Mouse (Mus musculus) layer of hippocampus, adult 2 months (tissue): ENCODE measurements around the gene Il17rc. TPM values are rescaled to one million over a fixed set of nuclear protein-coding genes. Genes with fewer than 3 reads are reported as not detected.

Experiments used
- DNase-seq, 2 experiments: peaks; one replicate each; pipeline ENCODE4 v3.0.0; 2022; ENCODE audit warnings: low spot score in 2 of 2
- H3K27ac ChIP-seq: fragments of 200-600 bp; 2 replicates; pipeline ENCODE4 v1.8.1; 2022
- H3K4me3 ChIP-seq: fragments of 200-600 bp; 2 replicates; pipeline ENCODE4 v1.8.1; 2022; ENCODE audit warnings: mild to moderate bottlenecking
- CTCF ChIP-seq: fragments of 200-600 bp; conservative IDR thresholded peaks from 2 replicates; pipeline ENCODE4 v1.8.1; 2022; ENCODE audit warnings: antibody characterized with exemption, mild to moderate bottlenecking, moderate library complexity
- total RNA-seq, 2 experiments: library from RNA; stranded (reverse); gene quantifications; 2 replicates each; pipeline ENCODE4 v1.2.3; 2021

Gene Il17rc
- total RNA-seq, 2 experiments from 2014 or later, result 4.7 to 6.3 TPM

DNA sequence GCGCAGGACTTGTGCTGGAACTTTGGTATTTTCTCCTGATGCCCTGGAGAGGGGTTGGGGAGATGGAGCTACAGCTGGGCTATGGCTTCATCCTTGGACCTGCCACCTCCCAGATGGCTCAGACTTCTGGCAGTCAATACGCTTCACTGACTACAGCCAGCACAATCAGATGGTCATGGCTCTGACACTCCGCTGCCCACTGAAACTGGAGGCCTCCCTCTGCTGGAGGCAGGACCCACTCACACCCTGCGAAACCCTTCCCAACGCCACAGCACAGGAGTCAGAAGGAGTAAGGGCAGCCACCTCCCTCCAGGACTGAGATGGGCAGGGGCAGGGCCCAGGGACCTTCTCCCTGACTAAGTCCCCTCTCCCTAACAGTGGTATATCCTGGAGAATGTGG lies 5.6 kb upstream of the Il17rc start:
- TF ChIP-seq CTCF, result peak; percentile 28

DNA sequence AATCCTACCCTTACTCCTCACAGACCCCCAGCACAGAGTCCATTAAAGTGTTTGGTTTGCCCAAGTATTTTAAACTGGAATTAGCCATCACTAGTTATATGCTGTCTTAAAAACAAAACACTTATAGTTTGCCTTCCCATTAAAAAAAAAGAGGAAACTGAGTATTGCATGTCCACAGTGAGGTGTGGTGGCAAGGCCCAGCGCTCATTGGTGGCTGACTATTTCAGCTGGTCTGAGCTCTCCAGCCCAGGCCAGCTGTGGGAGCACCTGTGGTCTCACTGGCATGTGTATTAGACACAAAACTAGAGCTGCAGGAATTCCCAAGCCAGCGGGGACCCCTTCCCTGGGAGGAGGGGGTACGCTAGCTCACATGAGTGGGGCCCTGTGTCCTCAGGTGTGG lies 2.7 kb upstream of the Il17rc start:
- Histone ChIP-seq H3K4me3 (no peak overlapping the region), H3K27ac (no peak overlapping the region)
- TF ChIP-seq CTCF, result no peak
- no peak for DNase-seq

More for the DNA sequence above, 5.6 kb upstream of the Il17rc start:
- DNase-seq, result no peak
- H3K4me3 ChIP-seq, result no peak overlapping the region
- H3K27ac ChIP-seq, result no peak overlapping the region

DNA sequence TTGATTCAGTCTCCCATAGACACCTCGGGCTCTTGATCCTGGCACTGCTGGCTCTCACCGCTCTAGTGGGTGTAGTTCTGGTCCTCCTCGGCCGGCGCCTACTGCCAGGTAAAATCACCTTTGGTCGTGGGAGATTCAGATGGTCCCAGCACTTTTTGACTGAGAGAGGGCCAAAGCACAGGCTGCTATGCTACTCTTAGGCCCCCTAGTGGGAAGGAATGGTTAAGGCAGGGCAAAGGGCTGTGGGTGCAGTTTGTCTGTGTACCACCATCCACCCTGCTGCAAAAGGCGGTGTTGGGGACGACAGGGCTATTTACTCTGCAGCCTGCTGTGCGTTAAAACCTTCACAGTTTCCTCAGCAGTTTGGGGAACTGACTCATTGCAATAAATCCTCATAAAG lies 2.2 kb upstream of the Il17rc start:
- H3K4me3 ChIP-seq, result peak overlapping the region; percentile 52
- DNase-seq, result peak; percentile 60 to 70
- peak overlapping the region; percentile 48; the same call in 1 of the 2 replicates for H3K27ac ChIP-seq
- peak; percentile 78 for TF ChIP-seq CTCF

DNA sequence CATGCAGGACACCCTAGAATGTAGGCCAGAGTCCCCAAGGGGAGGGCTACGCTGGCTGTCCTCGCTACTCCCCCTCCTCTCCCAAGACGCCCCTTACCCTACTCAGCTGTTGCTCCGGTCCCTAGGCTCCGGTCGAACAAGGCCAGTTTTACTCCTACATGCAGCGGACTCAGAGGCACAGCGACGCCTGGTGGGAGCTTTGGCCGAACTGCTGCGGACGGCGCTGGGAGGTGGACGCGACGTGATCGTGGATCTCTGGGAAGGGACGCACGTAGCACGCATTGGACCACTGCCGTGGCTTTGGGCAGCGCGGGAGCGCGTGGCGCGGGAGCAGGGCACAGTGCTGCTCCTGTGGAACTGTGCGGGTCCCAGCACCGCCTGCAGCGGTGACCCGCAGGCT lies 1.8 kb upstream of the Il17rc start:
- peak; percentile 50 to 73 for DNase-seq
- TF ChIP-seq CTCF, result peak; percentile 69
- peak overlapping the region; percentile 52 for H3K4me3 ChIP-seq
- peak overlapping the region; percentile 48; the same call in 1 of the 2 replicates for H3K27ac ChIP-seq

DNA sequence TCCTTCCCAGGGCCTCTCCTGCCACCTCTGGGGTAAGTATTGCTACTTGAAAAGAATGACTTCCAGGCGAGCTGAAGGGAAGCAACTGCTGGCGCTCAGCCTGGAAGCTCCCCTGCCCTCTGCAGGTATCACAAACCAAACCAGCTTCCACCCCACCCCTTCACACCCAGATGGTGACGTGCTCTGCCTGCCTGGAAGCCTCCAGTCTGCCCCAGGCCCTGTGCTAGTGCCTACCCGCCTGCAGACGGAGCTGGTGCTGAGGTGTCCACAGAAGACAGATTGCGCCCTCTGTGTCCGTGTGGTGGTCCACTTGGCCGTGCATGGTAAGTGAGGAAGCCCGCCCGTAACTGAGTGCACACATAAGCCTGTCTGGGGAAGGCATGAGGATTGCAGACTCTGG lies 834 bp downstream of the Il17rc start:
- TF ChIP-seq CTCF, result no peak
- Histone ChIP-seq H3K4me3 (no peak overlapping the region), H3K27ac (no peak overlapping the region)
- no peak for DNase-seq

DNA sequence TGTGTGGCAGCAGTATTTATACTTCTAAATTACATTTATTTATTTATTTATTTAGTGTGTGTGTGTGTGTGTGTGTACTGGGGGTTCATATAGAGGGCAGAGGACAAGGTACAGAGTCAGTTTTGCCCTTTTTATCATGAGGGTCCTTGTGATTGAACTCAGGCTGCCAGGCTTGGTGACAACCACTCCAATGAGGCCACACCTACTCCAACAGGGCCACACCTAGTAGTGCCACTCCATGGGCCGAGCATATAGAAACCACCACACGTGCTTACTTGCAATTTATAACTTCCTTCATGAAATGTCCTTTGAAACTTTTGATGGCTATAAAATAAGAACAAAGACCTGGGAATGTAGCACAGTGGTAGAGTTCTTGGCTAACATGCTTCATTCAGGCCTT lies 2.0 kb downstream of the Il17rc start:
- Histone ChIP-seq H3K27ac (no peak overlapping the region), H3K4me3 (no peak overlapping the region)
- no peak for DNase-seq
- TF ChIP-seq CTCF, result no peak

DNA sequence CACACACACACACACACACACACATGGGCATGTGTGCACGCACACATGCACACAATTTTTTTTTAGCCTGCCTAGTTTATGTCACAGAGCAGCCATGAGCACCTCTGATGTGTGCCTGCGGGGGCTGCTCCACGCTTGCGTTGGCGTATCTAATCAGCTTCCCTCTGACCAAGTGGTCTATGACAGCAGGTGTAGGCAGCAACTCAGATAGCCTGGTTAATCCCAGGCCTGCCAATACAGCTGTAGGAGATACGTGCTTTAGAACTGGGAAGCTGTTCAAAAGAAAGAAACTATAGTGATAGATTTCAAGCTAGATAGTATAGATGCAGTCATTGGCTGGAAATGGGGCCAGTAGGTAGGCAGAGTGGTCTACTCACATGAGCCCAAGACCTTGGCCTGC lies 2.5 kb downstream of the Il17rc start:
- Histone ChIP-seq H3K4me3 (no peak overlapping the region), H3K27ac (no peak overlapping the region)
- no peak for TF ChIP-seq CTCF
- no peak for DNase-seq

DNA sequence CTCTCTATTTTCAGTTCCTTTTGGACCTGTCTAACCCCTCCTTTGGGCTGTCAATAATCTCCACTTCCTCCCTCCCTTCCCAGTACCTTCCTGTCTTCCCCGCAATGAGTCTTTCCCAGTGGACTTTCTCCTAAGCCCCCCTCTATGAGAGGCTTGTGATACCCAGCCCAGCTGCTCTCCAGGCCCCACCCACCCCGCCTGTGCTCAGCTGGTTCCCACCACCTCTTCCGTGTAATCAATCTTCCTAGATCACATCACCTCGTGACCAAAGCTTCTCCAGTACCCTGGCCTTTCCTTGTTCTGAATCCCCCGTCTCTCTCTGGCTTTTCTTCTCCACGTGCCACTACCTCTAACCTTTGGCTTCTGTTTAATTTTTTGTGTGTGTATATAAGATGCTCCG lies 6.1 kb downstream of the Il17rc start:
- no peak for TF ChIP-seq CTCF
- H3K27ac ChIP-seq, result no peak overlapping the region
- H3K4me3 ChIP-seq, result no peak overlapping the region
- DNase-seq, result no peak

DNA sequence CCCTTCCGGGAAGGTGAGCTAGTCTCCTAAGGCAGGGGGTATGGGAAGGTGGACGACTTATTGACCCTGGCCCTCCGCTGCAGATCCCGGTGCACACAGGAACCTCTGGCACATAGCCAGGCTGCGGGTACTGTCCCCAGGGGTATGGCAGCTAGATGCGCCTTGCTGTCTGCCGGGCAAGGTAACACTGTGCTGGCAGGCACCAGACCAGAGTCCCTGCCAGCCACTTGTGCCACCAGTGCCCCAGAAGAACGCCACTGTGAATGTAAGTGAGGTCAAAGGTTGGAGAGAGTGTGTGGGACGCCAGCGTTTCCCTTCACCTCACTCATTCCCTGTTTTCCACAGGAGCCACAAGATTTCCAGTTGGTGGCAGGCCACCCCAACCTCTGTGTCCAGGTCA lies 7.7 kb downstream of the Il17rc start:
- no peak for DNase-seq
- Histone ChIP-seq H3K4me3 (no peak overlapping the region), H3K27ac (no peak overlapping the region)
- no peak for TF ChIP-seq CTCF

DNA sequence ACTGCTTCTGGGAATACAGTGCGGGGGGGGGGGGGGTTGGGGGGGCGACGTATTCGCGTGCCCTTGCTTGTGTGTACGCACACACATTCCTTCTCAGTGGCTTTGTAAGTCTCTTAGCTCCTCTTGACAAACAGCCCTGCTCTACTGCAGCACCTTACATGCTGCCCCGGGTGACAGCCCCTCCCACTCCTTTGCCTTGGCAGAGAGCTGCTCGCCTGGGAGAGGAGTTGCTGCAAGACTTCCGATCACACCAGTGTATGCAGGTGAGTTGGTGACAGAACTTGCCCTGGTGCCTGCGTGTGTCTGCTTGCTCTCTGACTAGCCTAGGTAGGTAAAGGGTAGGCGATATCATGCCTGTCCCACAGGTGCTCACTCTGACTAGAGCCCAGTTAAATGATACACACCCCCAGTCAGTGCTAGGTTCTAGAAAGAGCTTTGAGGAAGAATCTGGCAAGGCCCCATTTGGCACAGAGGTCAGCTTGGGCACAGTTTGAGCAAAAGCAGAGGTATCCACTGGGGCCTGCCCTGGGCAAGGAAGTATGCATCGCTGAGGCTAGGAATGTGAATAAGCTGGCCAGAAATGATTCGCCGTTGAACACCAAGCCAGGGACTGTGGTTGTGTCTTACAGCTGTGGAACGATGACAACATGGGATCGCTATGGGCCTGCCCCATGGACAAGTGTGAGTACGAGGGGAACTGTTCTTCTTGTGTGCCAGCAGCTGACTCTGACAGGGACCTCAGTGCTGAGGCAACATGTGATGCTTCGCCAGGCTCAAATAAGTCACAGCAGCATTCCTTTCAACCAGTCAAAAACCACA lies 9.5 kb downstream of the Il17rc start:
- no peak overlapping the region for H3K27ac ChIP-seq
- H3K4me3 ChIP-seq, result no peak overlapping the region
- TF ChIP-seq CTCF, result no peak
- DNase-seq, result no peak

DNA sequence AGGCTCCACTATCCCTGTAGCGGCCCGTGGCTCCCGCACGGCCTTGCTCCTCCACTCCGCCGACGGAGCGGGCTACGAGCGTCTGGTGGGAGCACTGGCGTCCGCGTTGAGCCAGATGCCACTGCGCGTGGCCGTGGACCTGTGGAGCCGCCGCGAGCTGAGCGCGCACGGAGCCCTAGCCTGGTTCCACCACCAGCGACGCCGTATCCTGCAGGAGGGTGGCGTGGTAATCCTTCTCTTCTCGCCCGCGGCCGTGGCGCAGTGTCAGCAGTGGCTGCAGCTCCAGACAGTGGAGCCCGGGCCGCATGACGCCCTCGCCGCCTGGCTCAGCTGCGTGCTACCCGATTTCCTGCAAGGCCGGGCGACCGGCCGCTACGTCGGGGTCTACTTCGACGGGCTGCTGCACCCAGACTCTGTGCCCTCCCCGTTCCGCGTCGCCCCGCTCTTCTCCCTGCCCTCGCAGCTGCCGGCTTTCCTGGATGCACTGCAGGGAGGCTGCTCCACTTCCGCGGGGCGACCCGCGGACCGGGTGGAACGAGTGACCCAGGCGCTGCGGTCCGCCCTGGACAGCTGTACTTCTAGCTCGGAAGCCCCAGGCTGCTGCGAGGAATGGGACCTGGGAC lies 11.4 kb downstream of the Il17rc start:
- Histone ChIP-seq H3K27ac (peak overlapping the region; percentile 98), H3K4me3 (peak overlapping the region; percentile 75)
- DNase-seq, result peak in 1 of 2 experiments; percentile 46
- TF ChIP-seq CTCF, result peak; percentile 41; the same call in 1 of the 2 replicates

DNA sequence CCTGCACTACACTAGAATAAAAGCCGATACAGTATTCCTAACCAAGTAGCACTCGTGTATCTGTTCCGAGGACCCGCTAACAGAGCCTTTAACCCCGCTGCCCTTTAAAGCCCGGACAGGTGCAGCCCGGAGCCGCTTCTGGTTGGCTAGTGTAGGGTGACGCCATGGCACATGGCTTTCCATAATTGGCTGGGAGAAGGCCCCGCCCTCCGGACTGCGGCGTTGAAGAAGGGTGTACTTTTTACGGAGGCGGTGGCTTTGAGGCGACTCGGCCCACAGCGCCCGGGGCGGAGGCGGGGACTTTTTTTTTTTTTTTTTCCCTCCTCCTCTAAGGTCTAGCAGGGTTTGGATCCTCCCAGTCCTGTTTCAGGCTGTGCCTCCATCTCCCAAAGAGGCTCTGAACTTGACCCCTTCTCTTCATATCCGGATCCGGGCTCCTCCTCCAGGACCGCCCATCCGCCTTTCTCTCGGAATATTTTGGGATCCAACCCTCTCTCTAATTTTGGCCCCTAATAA lies 11.9 kb downstream of the Il17rc start, which contains the start of gene Creld1:
Gene Creld1 (plus strand): TSS at position 198 of the 516 bp plus-strand sequence.
- peak within 1 kb of the TSS; percentile 98 for H3K27ac ChIP-seq
- peak; percentile 91 to 96 for DNase-seq
- peak within 1 kb of the TSS; percentile 75 for H3K4me3 ChIP-seq
- TF ChIP-seq CTCF, result no peak

DNA sequence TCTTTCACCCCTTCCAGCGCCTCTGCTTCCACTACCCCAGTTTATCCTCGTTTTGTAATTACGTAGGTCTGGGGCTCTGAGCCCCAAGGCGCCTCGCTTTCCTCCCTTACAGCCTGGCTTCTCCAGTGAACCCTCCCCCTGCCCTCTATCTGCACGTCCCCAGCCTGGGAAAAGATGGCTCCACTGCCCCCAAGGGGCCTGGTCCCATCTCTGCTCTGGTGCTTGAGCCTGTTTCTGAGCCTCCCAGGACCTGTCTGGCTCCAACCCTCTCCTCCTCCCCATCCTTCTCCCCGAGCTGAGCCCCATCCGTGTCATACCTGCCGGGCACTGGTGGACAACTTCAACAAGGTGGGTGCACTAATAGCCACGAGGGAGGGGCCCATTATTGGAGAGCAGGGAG lies 12.5 kb downstream of the Il17rc start:
- Histone ChIP-seq H3K4me3 (peak overlapping the region; percentile 75), H3K27ac (peak overlapping the region; percentile 98)
- TF ChIP-seq CTCF, result no peak; the same call in 1 of the 2 replicates
- DNase-seq, result no peak
